28 mouse cellular contexts compared by ENCODE assay signal in the genomic region with DNA sequence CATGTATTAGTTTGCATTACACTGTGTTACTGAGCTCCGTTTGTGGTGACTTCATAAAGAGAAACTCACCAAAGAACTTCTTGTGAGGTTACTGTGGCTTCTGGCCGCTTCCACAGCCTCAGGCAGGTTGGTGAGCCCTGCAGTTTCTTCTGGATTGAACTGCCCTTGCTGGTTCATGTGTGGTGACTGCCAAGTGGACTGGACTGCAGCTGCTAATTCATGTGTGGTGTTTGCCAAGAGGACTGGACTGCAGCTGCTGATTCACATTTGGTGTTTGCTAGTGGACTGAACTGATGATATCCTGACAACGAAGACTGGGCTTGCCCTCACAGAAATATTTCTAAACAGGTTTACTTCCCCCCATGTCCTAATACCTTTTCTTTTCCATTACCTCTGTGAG.
"Had no signal": no experiment of that assay in that cellular context is flagged by ENCODE, and none has a peak within 500 bp of the region (broad histone marks: within the 10 kb centered on the region; RNA-seq: fewer than 3 reads in every experiment).

No protein-coding gene starts in this region.

- H3K27me3 ChIP-seq: embryonic facial prominence, embryonic 12.5 days; embryonic facial prominence, embryonic 13.5 days; embryonic facial prominence, embryonic 15.5 days; forebrain, embryonic 12.5 days; forebrain, embryonic 13.5 days; forebrain, embryonic 15.5 days had no signal

- H3K9ac ChIP-seq: embryonic facial prominence, embryonic 12.5 days; embryonic facial prominence, embryonic 13.5 days; embryonic facial prominence, embryonic 15.5 days; forebrain, embryonic 12.5 days; forebrain, embryonic 13.5 days; forebrain, embryonic 15.5 days; forebrain, postnatal 0 days had no signal

- H3K9me3 ChIP-seq: embryonic facial prominence, embryonic 10.5 days; embryonic facial prominence, embryonic 12.5 days; embryonic facial prominence, embryonic 15.5 days; forebrain, embryonic 10.5 days; forebrain, embryonic 12.5 days; forebrain, embryonic 13.5 days; forebrain, embryonic 15.5 days had no signal

- H3K4me3 ChIP-seq: embryonic facial prominence, embryonic 10.5 days; embryonic facial prominence, embryonic 12.5 days; embryonic facial prominence, embryonic 13.5 days; embryonic facial prominence, embryonic 15.5 days; erythroblast, embryonic 14.5 days; forebrain, embryonic 10.5 days; forebrain, embryonic 12.5 days; forebrain, embryonic 13.5 days; forebrain, embryonic 15.5 days; gastrocnemius, adult 2 months; heart, adult 2 months had no signal

- ATAC-seq: forebrain, embryonic 13.5 days; forebrain, embryonic 14.5 days; forebrain, embryonic 15.5 days; forebrain, embryonic 16.5 days; forebrain, postnatal 0 days had no signal

- DNase-seq: cerebellum, adult 2 months; cerebellum, adult 8-10 months; cerebellum, adult 9-10 months; cerebellum, adult 9-11 months; cerebellum, postnatal 10 days; cerebellum, postnatal 14 days; cerebellum, postnatal 25 days; cerebellum, postnatal 36 days; embryo, embryonic 11 days; forebrain, postnatal 0 days; gastrocnemius, adult 2 months; gastrocnemius, postnatal 10 days; gastrocnemius, postnatal 14 days; gastrocnemius, postnatal 25 days; gastrocnemius, postnatal 36 days; heart, adult 18-20 months; heart, adult 2 months had no signal

- H3K4me2 ChIP-seq: embryonic facial prominence, embryonic 12.5 days; embryonic facial prominence, embryonic 13.5 days; embryonic facial prominence, embryonic 15.5 days; forebrain, embryonic 12.5 days; forebrain, embryonic 13.5 days; forebrain, embryonic 15.5 days had no signal

- H3K4me1 ChIP-seq: embryonic facial prominence, embryonic 10.5 days; embryonic facial prominence, embryonic 12.5 days; embryonic facial prominence, embryonic 13.5 days; embryonic facial prominence, embryonic 15.5 days; forebrain, embryonic 10.5 days; forebrain, embryonic 12.5 days; forebrain, embryonic 13.5 days; forebrain, embryonic 15.5 days had no signal

- H3K27ac ChIP-seq: embryonic facial prominence, embryonic 10.5 days; embryonic facial prominence, embryonic 12.5 days; embryonic facial prominence, embryonic 13.5 days; embryonic facial prominence, embryonic 15.5 days; forebrain, embryonic 10.5 days; forebrain, embryonic 12.5 days; forebrain, embryonic 13.5 days; forebrain, embryonic 15.5 days; gastrocnemius, adult 2 months; heart, adult 2 months had no signal
